Mouse (Mus musculus): Measurements from ENCODE around the gene C8a. TPM values are rescaled to one million over a fixed set of nuclear protein-coding genes. Genes with fewer than 3 reads are reported as not detected.

Gene C8a
- polyA plus RNA-seq, 1 experiment = not detected

- TF ChIP-seq CEBPB (IDR thresholded peaks at IDR 0.05; ENCODE audit: insufficient read depth, poor library complexity, severe bottlenecking) (no peak), MAX (IDR thresholded peaks at IDR 0.05; ENCODE audit: low read depth) (no peak), MYOG (IDR thresholded peaks at IDR 0.05; ENCODE audit: control insufficient read depth in 1 of 3, insufficient read depth in 1 of 3, insufficient read length in 2 of 3, low read depth in 2 of 3) (no peak), POLR2AphosphoS2 (IDR thresholded peaks at IDR 0.05; ENCODE audit: insufficient read length, low read depth) (no peak), USF1 (IDR thresholded peaks at IDR 0.05; ENCODE audit: low read depth) (no peak), E2F4 (IDR thresholded peaks at IDR 0.05; ENCODE audit: insufficient read depth) (no peak), TCF12 (IDR thresholded peaks at IDR 0.05; ENCODE audit: insufficient read depth, poor library complexity, severe bottlenecking) (no peak), POLR2A (IDR thresholded peaks at IDR 0.05; ENCODE audit: insufficient read length, low read depth) (no peak), MYOD1 (IDR thresholded peaks at IDR 0.05; ENCODE audit: control insufficient read depth in 1 of 3, insufficient read length in 2 of 3, low read depth in 2 of 3) (no peak), REST (IDR thresholded peaks at IDR 0.05; ENCODE audit: insufficient read depth, insufficient read length) (no peak), TCF3 (IDR thresholded peaks at IDR 0.05; ENCODE audit: insufficient read length, low read depth) (no peak), SRF (IDR thresholded peaks at IDR 0.05; ENCODE audit: control insufficient read depth, insufficient read length, low read depth) (no peak)
- Histone ChIP-seq H3K4me3 (no peak overlapping the region), H3K27me3 (ENCODE audit: control insufficient read depth, insufficient read depth, insufficient read length) (no peaks in the 10 kb centered on the region), H3K4me2 (ENCODE audit: low read depth) (no peak overlapping the region), H3ac (ENCODE audit: control insufficient read depth, insufficient read length) (no peak overlapping the region), H3K79me2 (ENCODE audit: control insufficient read depth, insufficient read depth) (no peaks in the 10 kb centered on the region), H3K36me3 (ENCODE audit: control insufficient read depth, insufficient read depth) (no peaks in the 10 kb centered on the region)
Observed at GRCm38 (mm10) chr4:104813617-104814016, 62.6 kb downstream of the C8a start.

GRCm38 (mm10) chr4:104810710-104811286 lies 65.4 kb downstream of the C8a start:
- Histone ChIP-seq H3K4me3 (no peak overlapping the region), H3K36me3 (ENCODE audit: control insufficient read depth, insufficient read depth) (no peaks in the 10 kb centered on the region), H3K4me2 (ENCODE audit: low read depth) (no peak overlapping the region), H3K79me2 (ENCODE audit: control insufficient read depth, insufficient read depth) (no peaks in the 10 kb centered on the region), H3K27me3 (ENCODE audit: control insufficient read depth, insufficient read depth, insufficient read length) (no peaks in the 10 kb centered on the region), H3ac (ENCODE audit: control insufficient read depth, insufficient read length) (no peak overlapping the region)
- TF ChIP-seq TCF3 (IDR thresholded peaks at IDR 0.05; ENCODE audit: insufficient read length, low read depth) = no peak
- TF ChIP-seq MYOG (IDR thresholded peaks at IDR 0.05; ENCODE audit: control insufficient read depth in 1 of 3, insufficient read depth in 1 of 3, insufficient read length in 2 of 3, low read depth in 2 of 3) = no peak
- TF ChIP-seq TCF12 (IDR thresholded peaks at IDR 0.05; ENCODE audit: insufficient read depth, poor library complexity, severe bottlenecking) = no peak
- no peak for TF ChIP-seq SRF (IDR thresholded peaks at IDR 0.05; ENCODE audit: control insufficient read depth, insufficient read length, low read depth)
- TF ChIP-seq CEBPB (IDR thresholded peaks at IDR 0.05; ENCODE audit: insufficient read depth, poor library complexity, severe bottlenecking) = no peak
- no peak for TF ChIP-seq USF1 (IDR thresholded peaks at IDR 0.05; ENCODE audit: low read depth)
- no peak for TF ChIP-seq REST (IDR thresholded peaks at IDR 0.05; ENCODE audit: insufficient read depth, insufficient read length)
- TF ChIP-seq MYOD1 (IDR thresholded peaks at IDR 0.05; ENCODE audit: control insufficient read depth in 1 of 3, insufficient read length in 2 of 3, low read depth in 2 of 3) = no peak
- no peak for TF ChIP-seq MAX (IDR thresholded peaks at IDR 0.05; ENCODE audit: low read depth)
- no peak for TF ChIP-seq E2F4 (IDR thresholded peaks at IDR 0.05; ENCODE audit: insufficient read depth)
- no peak for TF ChIP-seq POLR2AphosphoS2 (IDR thresholded peaks at IDR 0.05; ENCODE audit: insufficient read length, low read depth)
- no peak for TF ChIP-seq POLR2A (IDR thresholded peaks at IDR 0.05; ENCODE audit: insufficient read length, low read depth)

GRCm38 (mm10) chr4:104805414-104806257 lies 70.6 kb downstream of the C8a start:
- no peak for TF ChIP-seq TCF12 (IDR thresholded peaks at IDR 0.05; ENCODE audit: insufficient read depth, poor library complexity, severe bottlenecking)
- no peak for TF ChIP-seq USF1 (IDR thresholded peaks at IDR 0.05; ENCODE audit: low read depth)
- no peak for TF ChIP-seq TCF3 (IDR thresholded peaks at IDR 0.05; ENCODE audit: insufficient read length, low read depth)
- no peak for TF ChIP-seq POLR2AphosphoS2 (IDR thresholded peaks at IDR 0.05; ENCODE audit: insufficient read length, low read depth)
- TF ChIP-seq POLR2A (IDR thresholded peaks at IDR 0.05; ENCODE audit: insufficient read length, low read depth) = no peak
- TF ChIP-seq MYOG (IDR thresholded peaks at IDR 0.05; ENCODE audit: control insufficient read depth in 1 of 3, insufficient read depth in 1 of 3, insufficient read length in 2 of 3, low read depth in 2 of 3) = no peak
- Histone ChIP-seq H3K36me3 (ENCODE audit: control insufficient read depth, insufficient read depth) (no peaks in the 10 kb centered on the region), H3K4me3 (no peak overlapping the region), H3K79me2 (ENCODE audit: control insufficient read depth, insufficient read depth) (no peaks in the 10 kb centered on the region), H3ac (ENCODE audit: control insufficient read depth, insufficient read length) (no peak overlapping the region), H3K4me2 (ENCODE audit: low read depth) (no peak overlapping the region), H3K27me3 (ENCODE audit: control insufficient read depth, insufficient read depth, insufficient read length) (no peaks in the 10 kb centered on the region)

GRCm38 (mm10) chr4:104804100-104804499 lies 72.1 kb downstream of the C8a start:
- H3K4me3 ChIP-seq = no peak overlapping the region
- no peak overlapping the region for H3K4me2 ChIP-seq (ENCODE audit: low read depth)
- no peaks in the 10 kb centered on the region for H3K27me3 ChIP-seq (ENCODE audit: control insufficient read depth, insufficient read depth, insufficient read length)
- H3K36me3 ChIP-seq (ENCODE audit: control insufficient read depth, insufficient read depth) = no peaks in the 10 kb centered on the region
- H3K79me2 ChIP-seq (ENCODE audit: control insufficient read depth, insufficient read depth) = no peaks in the 10 kb centered on the region
- TF ChIP-seq REST (IDR thresholded peaks at IDR 0.05; ENCODE audit: insufficient read depth, insufficient read length) (no peak), TCF12 (IDR thresholded peaks at IDR 0.05; ENCODE audit: insufficient read depth, poor library complexity, severe bottlenecking) (no peak), CEBPB (IDR thresholded peaks at IDR 0.05; ENCODE audit: insufficient read depth, poor library complexity, severe bottlenecking) (no peak), POLR2AphosphoS2 (IDR thresholded peaks at IDR 0.05; ENCODE audit: insufficient read length, low read depth) (no peak), SRF (IDR thresholded peaks at IDR 0.05; ENCODE audit: control insufficient read depth, insufficient read length, low read depth) (no peak), E2F4 (IDR thresholded peaks at IDR 0.05; ENCODE audit: insufficient read depth) (no peak), USF1 (IDR thresholded peaks at IDR 0.05; ENCODE audit: low read depth) (no peak), MAX (IDR thresholded peaks at IDR 0.05; ENCODE audit: low read depth) (no peak), MYOD1 (IDR thresholded peaks at IDR 0.05; ENCODE audit: control insufficient read depth in 1 of 3, insufficient read length in 2 of 3, low read depth in 2 of 3) (no peak), POLR2A (IDR thresholded peaks at IDR 0.05; ENCODE audit: insufficient read length, low read depth) (no peak), TCF3 (IDR thresholded peaks at IDR 0.05; ENCODE audit: insufficient read length, low read depth) (no peak), MYOG (IDR thresholded peaks at IDR 0.05; ENCODE audit: control insufficient read depth in 1 of 3, insufficient read depth in 1 of 3, insufficient read length in 2 of 3, low read depth in 2 of 3) (no peak)
- no peak overlapping the region for H3ac ChIP-seq (ENCODE audit: control insufficient read depth, insufficient read length)

Data from myocyte (in vitro differentiated cells).